Mouse (Mus musculus): Measurements from ENCODE around the gene Def8. TPM values are rescaled to one million over a fixed set of nuclear protein-coding genes. Genes with fewer than 3 reads are reported as not detected.

The Def8 gene
- polyA plus RNA-seq, 1 experiment from 2014 or later = 34.1 TPM

- ATAC-seq (ENCODE audit: insufficient read depth) (no peak), DNase-seq (no peak)
- TF ChIP-seq CTCF (IDR thresholded peaks at IDR 0.05; ENCODE audit: low read depth) = peak; percentile 27
- WGBS = 89% methylated on average over 4 of the region's 4 CpGs
- no peak overlapping the region for H3K4me3 ChIP-seq (ENCODE audit: low read depth, low read length)
- peaks cover 97% of the 10 kb centered on the region for H3K36me3 ChIP-seq (ENCODE audit: insufficient read depth)
- H3K9me3 ChIP-seq (ENCODE audit: low read depth, low read length) = no peaks in the 10 kb centered on the region
- H3K27me3 ChIP-seq (ENCODE audit: insufficient read depth, low read length) = no peaks in the 10 kb centered on the region
- H3K27ac ChIP-seq (ENCODE audit: low read depth) = no peak overlapping the region
- no peak overlapping the region for H3K9ac ChIP-seq
- H3K4me1 ChIP-seq (ENCODE audit: insufficient read depth) = no peaks in the 10 kb centered on the region
- no peak overlapping the region for H3K4me2 ChIP-seq
Observed at GRCm38 (mm10) chr8:123497699-123498098, 74.4 kb downstream of the Def8 start.

DNA sequence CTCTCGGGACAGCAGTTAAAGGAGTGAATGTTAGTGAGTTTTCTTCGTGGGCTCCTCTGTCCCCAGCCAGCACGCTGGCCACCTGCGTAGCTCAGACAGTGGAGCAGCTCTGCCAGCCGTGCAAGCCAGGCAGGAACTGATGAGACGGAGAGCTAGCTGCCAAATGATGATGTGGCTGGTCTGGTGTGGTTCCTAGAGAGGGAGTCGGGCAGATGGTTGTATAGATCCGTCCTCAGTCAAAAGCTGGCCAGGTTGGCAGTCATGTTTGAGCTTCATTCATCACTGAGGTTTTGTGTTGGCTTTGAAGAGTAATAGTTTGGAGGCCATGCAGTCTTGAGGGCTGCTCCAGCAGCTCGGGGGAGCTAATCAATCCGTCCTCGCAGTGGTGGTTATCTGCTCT, 75.6 kb downstream of the Def8 start:
- Histone ChIP-seq H3K27ac (ENCODE audit: low read depth) (no peak overlapping the region), H3K27me3 (ENCODE audit: insufficient read depth, low read length) (no peaks in the 10 kb centered on the region), H3K9ac (no peak overlapping the region), H3K36me3 (ENCODE audit: insufficient read depth) (peaks cover 97% of the 10 kb centered on the region), H3K4me1 (ENCODE audit: insufficient read depth) (no peaks in the 10 kb centered on the region), H3K9me3 (ENCODE audit: low read depth, low read length) (0 out of 2 replicates have a peak, but pooled peaks cover 3% of the 10 kb centered on the region), H3K4me3 (ENCODE audit: low read depth, low read length) (no peak overlapping the region), H3K4me2 (no peak overlapping the region)
- no peak for ATAC-seq (ENCODE audit: insufficient read depth)
- TF ChIP-seq CTCF (IDR thresholded peaks at IDR 0.05; ENCODE audit: low read depth) = no peak
- no peak for DNase-seq
- 87% methylated on average over 11 of the region's 11 CpGs for WGBS

DNA sequence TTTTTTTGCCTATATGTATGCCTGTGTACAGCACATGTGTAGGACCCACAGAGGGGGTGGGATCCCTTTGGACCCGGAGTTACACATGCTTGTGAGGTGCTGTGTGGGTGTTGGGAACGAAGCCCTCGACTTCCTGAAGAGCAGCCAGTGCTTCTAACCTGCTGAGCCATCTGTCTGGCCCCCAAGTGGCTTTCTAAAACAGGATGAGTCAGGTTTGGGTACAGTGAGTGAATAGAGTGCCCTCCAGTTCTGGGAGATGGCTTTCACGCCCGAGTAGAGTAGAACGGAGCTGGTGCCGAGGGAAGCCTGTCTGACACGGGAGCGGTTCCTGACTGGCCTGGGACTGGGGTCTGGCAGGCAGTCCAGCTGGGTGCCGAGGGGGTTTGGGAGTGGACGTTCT, 76.2 kb downstream of the Def8 start:
- H3K4me3 ChIP-seq (ENCODE audit: low read depth, low read length) = no peak overlapping the region

GRCm38 (mm10) chr8:123502192-123502591, 78.9 kb downstream of the Def8 start:
- H3K4me1 ChIP-seq (ENCODE audit: insufficient read depth) = no peaks in the 10 kb centered on the region
- no peak for TF ChIP-seq CTCF (IDR thresholded peaks at IDR 0.05; ENCODE audit: low read depth)
- no peaks in the 10 kb centered on the region for H3K27me3 ChIP-seq (ENCODE audit: insufficient read depth, low read length)
- H3K4me3 ChIP-seq (ENCODE audit: low read depth, low read length) = no peak overlapping the region
- WGBS = 86% methylated on average over 5 of the region's 5 CpGs
- no peak overlapping the region for H3K27ac ChIP-seq (ENCODE audit: low read depth)
- H3K36me3 ChIP-seq (ENCODE audit: insufficient read depth) = peaks cover 92% of the 10 kb centered on the region
- ATAC-seq (ENCODE audit: insufficient read depth) (no peak), DNase-seq (no peak)
- H3K9me3 ChIP-seq (ENCODE audit: low read depth, low read length) = 0 out of 2 replicates have a peak, but pooled peaks cover 3% of the 10 kb centered on the region
- no peak overlapping the region for H3K4me2 ChIP-seq
- H3K9ac ChIP-seq = no peak overlapping the region

More for the DNA sequence above, 76.2 kb downstream of the Def8 start:
- peaks cover 97% of the 10 kb centered on the region for H3K36me3 ChIP-seq (ENCODE audit: insufficient read depth)
- no peak overlapping the region for H3K27ac ChIP-seq (ENCODE audit: low read depth)
- WGBS = 88% methylated on average over 11 of the region's 11 CpGs
- H3K9ac ChIP-seq = no peak overlapping the region
- DNase-seq (no peak), ATAC-seq (ENCODE audit: insufficient read depth) (no peak)
- H3K4me1 ChIP-seq (ENCODE audit: insufficient read depth) = no peaks in the 10 kb centered on the region
- TF ChIP-seq CTCF (IDR thresholded peaks at IDR 0.05; ENCODE audit: low read depth) = no peak
- H3K27me3 ChIP-seq (ENCODE audit: insufficient read depth, low read length) = no peaks in the 10 kb centered on the region
- H3K9me3 ChIP-seq (ENCODE audit: low read depth, low read length) = 0 out of 2 replicates have a peak, but pooled peaks cover 3% of the 10 kb centered on the region
- no peak overlapping the region for H3K4me2 ChIP-seq

- Histone ChIP-seq H3K4me2 (no peak overlapping the region), H3K9ac (no peak overlapping the region)
Observed at GRCm38 (mm10) chr8:123503801-123504467, 80.6 kb downstream of the Def8 start.

GRCm38 (mm10) chr8:123504591-123505195, 81.4 kb downstream of the Def8 start:
- no peak overlapping the region for H3K27ac ChIP-seq (ENCODE audit: low read depth)

More at GRCm38 (mm10) chr8:123503801-123504467, 80.6 kb downstream of the Def8 start:
- Histone ChIP-seq H3K27ac (ENCODE audit: low read depth) (no peak overlapping the region), H3K4me1 (ENCODE audit: insufficient read depth) (no peaks in the 10 kb centered on the region), H3K4me3 (ENCODE audit: low read depth, low read length) (no peak overlapping the region), H3K27me3 (ENCODE audit: insufficient read depth, low read length) (no peaks in the 10 kb centered on the region), H3K36me3 (ENCODE audit: insufficient read depth) (peaks cover 89% of the 10 kb centered on the region), H3K9me3 (ENCODE audit: low read depth, low read length) (0 out of 2 replicates have a peak, but pooled peaks cover 3% of the 10 kb centered on the region)
- WGBS = 97% methylated on average over 6 of the region's 6 CpGs
- ATAC-seq (ENCODE audit: insufficient read depth) (no peak), DNase-seq (no peak)
- TF ChIP-seq CTCF (IDR thresholded peaks at IDR 0.05; ENCODE audit: low read depth) = peak; percentile 39; the same call in 1 of the 2 replicates

GRCm38 (mm10) chr8:123505267-123505666, 81.9 kb downstream of the Def8 start:
- DNase-seq = no peak
- Histone ChIP-seq H3K27me3 (ENCODE audit: insufficient read depth, low read length) (no peaks in the 10 kb centered on the region), H3K4me3 (ENCODE audit: low read depth, low read length) (no peak overlapping the region), H3K4me1 (ENCODE audit: insufficient read depth) (no peaks in the 10 kb centered on the region), H3K4me2 (no peak overlapping the region), H3K9me3 (ENCODE audit: low read depth, low read length) (0 out of 2 replicates have a peak, but pooled peaks cover 3% of the 10 kb centered on the region), H3K36me3 (ENCODE audit: insufficient read depth) (peaks cover 83% of the 10 kb centered on the region), H3K27ac (ENCODE audit: low read depth) (no peak overlapping the region), H3K9ac (no peak overlapping the region)
- TF ChIP-seq CTCF (IDR thresholded peaks at IDR 0.05; ENCODE audit: low read depth) = no peak
- ATAC-seq (ENCODE audit: insufficient read depth) = no peak
- WGBS = 69% methylated on average over 4 of the region's 4 CpGs

More at GRCm38 (mm10) chr8:123504591-123505195, 81.4 kb downstream of the Def8 start:
- H3K4me3 ChIP-seq (ENCODE audit: low read depth, low read length) = no peak overlapping the region
- H3K36me3 ChIP-seq (ENCODE audit: insufficient read depth) = peaks cover 88% of the 10 kb centered on the region
- no peaks in the 10 kb centered on the region for H3K4me1 ChIP-seq (ENCODE audit: insufficient read depth)
- H3K4me2 ChIP-seq = no peak overlapping the region
- DNase-seq (no peak), ATAC-seq (ENCODE audit: insufficient read depth) (no peak)
- WGBS = 88% methylated on average over 9 of the region's 9 CpGs
- H3K9me3 ChIP-seq (ENCODE audit: low read depth, low read length) = 0 out of 2 replicates have a peak, but pooled peaks cover 3% of the 10 kb centered on the region
- H3K27me3 ChIP-seq (ENCODE audit: insufficient read depth, low read length) = no peaks in the 10 kb centered on the region
- no peak overlapping the region for H3K9ac ChIP-seq
- no peak for TF ChIP-seq CTCF (IDR thresholded peaks at IDR 0.05; ENCODE audit: low read depth)
